Mouse (Mus musculus) embryonic fibroblast, embryonic 13.5 days (primary cell): ENCODE measurements around the gene Nwd1.

Source experiments
- CTCF ChIP-seq: IDR thresholded peaks from 2 replicates; pipeline ENCODE4 v1.5.1; 2011; ENCODE audit warnings: mild to moderate bottlenecking, control low read depth, low read length, moderate library complexity, borderline replicate concordance; ENCODE audit not compliant: insufficient read depth
- POLR2A ChIP-seq: IDR thresholded peaks from 2 replicates; pipeline ENCODE4 v1.6.1; 2011; ENCODE audit warnings: low read depth, mild to moderate bottlenecking, control low read depth, low read length, moderate library complexity

DNA sequence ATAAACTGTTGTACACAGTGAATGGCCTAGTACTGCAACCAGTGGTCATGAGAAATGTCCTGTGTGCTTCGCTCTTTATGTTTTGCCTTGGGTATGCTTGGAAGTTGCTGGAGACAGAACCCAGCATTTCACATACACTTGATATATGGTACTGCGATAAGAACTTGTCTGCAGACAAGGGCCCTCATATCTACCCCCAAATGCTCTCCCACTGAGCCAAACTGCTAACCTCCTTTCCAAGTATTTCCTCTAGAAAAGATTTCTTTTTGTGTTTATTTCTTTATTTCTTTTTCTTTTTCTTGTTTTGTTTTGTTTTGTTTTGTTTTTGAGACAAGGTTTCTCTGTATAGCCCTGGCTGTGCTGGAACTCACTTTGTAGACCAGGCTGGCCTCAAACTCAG is 4.2 kb downstream of the Nwd1 start:
- TF ChIP-seq POLR2A (no peak), CTCF (no peak)
